Mouse (Mus musculus): ENCODE results near the gene Eml1. TPM values are rescaled to one million over a fixed set of nuclear protein-coding genes. Genes with fewer than 3 reads are reported as not detected.

The Eml1 gene
- polyA plus RNA-seq, 1 experiment from 2014 or later = 66.7 TPM

GRCm38 (mm10) chr12:108352371-108353136 lies 18.2 kb upstream of the Eml1 start:
- 11% methylated on average over 35 of the region's 35 CpGs for WGBS
- peak overlapping the region; percentile 57 for H3K9ac ChIP-seq (replicated peaks)
- H3K4me3 ChIP-seq (replicated peaks) = peak overlapping the region; percentile 28
- ATAC-seq = 0 out of 2 replicates have a peak, but pooled peaks have one; percentile 55
- peaks cover 11% of the 10 kb centered on the region for H3K4me1 ChIP-seq (replicated peaks)
- peak overlapping the region; percentile 50 for H3K4me2 ChIP-seq (replicated peaks)
- no peaks in the 10 kb centered on the region for H3K9me3 ChIP-seq
- no peak overlapping the region for H3K27ac ChIP-seq
- H3K36me3 ChIP-seq = peaks cover 4% of the 10 kb centered on the region; the same call in 1 of the 2 replicates
- peaks cover 38% of the 10 kb centered on the region for H3K27me3 ChIP-seq

GRCm38 (mm10) chr12:108354284-108354683 lies 16.5 kb upstream of the Eml1 start:
- no peak overlapping the region for H3K4me3 ChIP-seq (replicated peaks)
- WGBS = 71% methylated on average over 2 of the region's 2 CpGs
- H3K9ac ChIP-seq (replicated peaks) = no peak overlapping the region
- H3K9me3 ChIP-seq = no peaks in the 10 kb centered on the region
- ATAC-seq = no peak
- no peak overlapping the region for H3K4me2 ChIP-seq (replicated peaks)
- H3K27me3 ChIP-seq = peaks cover 38% of the 10 kb centered on the region
- peaks cover 4% of the 10 kb centered on the region; the same call in 1 of the 2 replicates for H3K36me3 ChIP-seq
- H3K27ac ChIP-seq = no peak overlapping the region
- peaks cover 11% of the 10 kb centered on the region for H3K4me1 ChIP-seq (replicated peaks)

- WGBS = 86% methylated on average over 1 of the region's 1 CpGs
- H3K4me1 ChIP-seq (replicated peaks) = peaks cover 11% of the 10 kb centered on the region
Observed at GRCm38 (mm10) chr12:108355271-108355670, 15.5 kb upstream of the Eml1 start.

GRCm38 (mm10) chr12:108355986-108356385 lies 14.8 kb upstream of the Eml1 start:
- no peak for ATAC-seq

More at GRCm38 (mm10) chr12:108355271-108355670, 15.5 kb upstream of the Eml1 start:
- H3K4me3 ChIP-seq (replicated peaks) = no peak overlapping the region
- peaks cover 35% of the 10 kb centered on the region for H3K27me3 ChIP-seq
- H3K27ac ChIP-seq = no peak overlapping the region
- H3K9ac ChIP-seq (replicated peaks) = no peak overlapping the region
- no peaks in the 10 kb centered on the region for H3K9me3 ChIP-seq
- H3K4me2 ChIP-seq (replicated peaks) = no peak overlapping the region
- ATAC-seq = no peak
- peaks cover 4% of the 10 kb centered on the region; the same call in 1 of the 2 replicates for H3K36me3 ChIP-seq

GRCm38 (mm10) chr12:108363796-108364195 lies 7.0 kb upstream of the Eml1 start:
- no peaks in the 10 kb centered on the region for H3K9me3 ChIP-seq
- H3K4me3 ChIP-seq (replicated peaks) = no peak overlapping the region
- H3K27me3 ChIP-seq = no peaks in the 10 kb centered on the region
- H3K4me2 ChIP-seq (replicated peaks) = no peak overlapping the region
- 5% methylated on average over 5 of the region's 5 CpGs for WGBS
- no peak overlapping the region for H3K27ac ChIP-seq
- H3K9ac ChIP-seq (replicated peaks) = no peak overlapping the region
- no peaks in the 10 kb centered on the region for H3K36me3 ChIP-seq
- ATAC-seq = peak; percentile 86
- peaks cover 7% of the 10 kb centered on the region; the same call in 1 of the 2 replicates for H3K4me1 ChIP-seq (replicated peaks)

More at GRCm38 (mm10) chr12:108355986-108356385, 14.8 kb upstream of the Eml1 start:
- no peak overlapping the region for H3K4me3 ChIP-seq (replicated peaks)
- no peak overlapping the region for H3K27ac ChIP-seq
- H3K9ac ChIP-seq (replicated peaks) = no peak overlapping the region
- peaks cover 32% of the 10 kb centered on the region for H3K27me3 ChIP-seq
- H3K36me3 ChIP-seq = peaks cover 4% of the 10 kb centered on the region; the same call in 1 of the 2 replicates
- H3K4me2 ChIP-seq (replicated peaks) = no peak overlapping the region
- H3K4me1 ChIP-seq (replicated peaks) = peaks cover 11% of the 10 kb centered on the region
- no peaks in the 10 kb centered on the region for H3K9me3 ChIP-seq

GRCm38 (mm10) chr12:108365340-108365739 lies 5.4 kb upstream of the Eml1 start:
- 24% methylated on average over 3 of the region's 3 CpGs for WGBS
- no peak overlapping the region for H3K9ac ChIP-seq (replicated peaks)
- H3K4me2 ChIP-seq (replicated peaks) = no peak overlapping the region
- no peak overlapping the region for H3K27ac ChIP-seq
- H3K36me3 ChIP-seq = no peaks in the 10 kb centered on the region
- ATAC-seq = no peak
- H3K4me1 ChIP-seq (replicated peaks) = peaks cover 7% of the 10 kb centered on the region; the same call in 1 of the 2 replicates
- no peak overlapping the region for H3K4me3 ChIP-seq (replicated peaks)
- no peaks in the 10 kb centered on the region for H3K9me3 ChIP-seq
- no peaks in the 10 kb centered on the region for H3K27me3 ChIP-seq

- Histone ChIP-seq H3K36me3 (no peaks in the 10 kb centered on the region), H3K9ac (replicated peaks) (no peak overlapping the region), H3K4me1 (replicated peaks) (peaks cover 7% of the 10 kb centered on the region; the same call in 1 of the 2 replicates), H3K27ac (no peak overlapping the region), H3K4me3 (replicated peaks) (no peak overlapping the region), H3K27me3 (no peaks in the 10 kb centered on the region), H3K4me2 (replicated peaks) (no peak overlapping the region), H3K9me3 (no peaks in the 10 kb centered on the region)
- WGBS = 86% methylated on average over 7 of the region's 7 CpGs
- ATAC-seq = no peak
Observed at GRCm38 (mm10) chr12:108365868-108366267, 4.9 kb upstream of the Eml1 start.

- ATAC-seq = no peak
- no peak overlapping the region for H3K27ac ChIP-seq
- 78% methylated on average over 2 of the region's 2 CpGs for WGBS
- H3K9me3 ChIP-seq = no peaks in the 10 kb centered on the region
- no peak overlapping the region for H3K4me2 ChIP-seq (replicated peaks)
- H3K4me1 ChIP-seq (replicated peaks) = peaks cover 7% of the 10 kb centered on the region
- H3K27me3 ChIP-seq = no peaks in the 10 kb centered on the region
- no peaks in the 10 kb centered on the region for H3K36me3 ChIP-seq
- H3K4me3 ChIP-seq (replicated peaks) = no peak overlapping the region
- H3K9ac ChIP-seq (replicated peaks) = no peak overlapping the region
Observed at GRCm38 (mm10) chr12:108367909-108368308, 2.8 kb upstream of the Eml1 start.

GRCm38 (mm10) chr12:108368921-108369320 lies 1.8 kb upstream of the Eml1 start:
- Histone ChIP-seq H3K4me3 (replicated peaks) (no peak overlapping the region), H3K36me3 (no peaks in the 10 kb centered on the region), H3K4me2 (replicated peaks) (no peak overlapping the region), H3K9me3 (no peaks in the 10 kb centered on the region), H3K27me3 (no peaks in the 10 kb centered on the region), H3K9ac (replicated peaks) (no peak overlapping the region), H3K4me1 (replicated peaks) (peaks cover 6% of the 10 kb centered on the region), H3K27ac (no peak overlapping the region)
- ATAC-seq = no peak
- 65% methylated on average over 5 of the region's 5 CpGs for WGBS

GRCm38 (mm10) chr12:108371429-108371765 lies 640 bp downstream of the Eml1 start:
- ATAC-seq = no peak
- Histone ChIP-seq H3K4me1 (replicated peaks) (no peaks in the 10 kb centered on the region; the same call in 1 of the 2 replicates), H3K9ac (replicated peaks) (no peak overlapping the region), H3K36me3 (no peaks in the 10 kb centered on the region), H3K9me3 (no peaks in the 10 kb centered on the region), H3K4me2 (replicated peaks) (no peak overlapping the region), H3K27ac (no peak overlapping the region), H3K27me3 (no peaks in the 10 kb centered on the region), H3K4me3 (replicated peaks) (no peak overlapping the region)
- WGBS = 71% methylated on average over 6 of the region's 6 CpGs

GRCm38 (mm10) chr12:108372241-108372640 lies 1.5 kb downstream of the Eml1 start:
- H3K36me3 ChIP-seq = no peaks in the 10 kb centered on the region
- 77% methylated on average over 17 of the region's 17 CpGs for WGBS
- H3K4me1 ChIP-seq (replicated peaks) = no peaks in the 10 kb centered on the region; the same call in 1 of the 2 replicates
- H3K9ac ChIP-seq (replicated peaks) = no peak overlapping the region
- no peaks in the 10 kb centered on the region for H3K27me3 ChIP-seq
- no peak overlapping the region for H3K4me3 ChIP-seq (replicated peaks)
- H3K9me3 ChIP-seq = no peaks in the 10 kb centered on the region
- no peak overlapping the region for H3K27ac ChIP-seq
- no peak overlapping the region for H3K4me2 ChIP-seq (replicated peaks)
- no peak for ATAC-seq

- ATAC-seq = no peak
- Histone ChIP-seq H3K9ac (replicated peaks) (no peak overlapping the region), H3K27ac (no peak overlapping the region), H3K9me3 (no peaks in the 10 kb centered on the region), H3K36me3 (no peaks in the 10 kb centered on the region), H3K27me3 (no peaks in the 10 kb centered on the region), H3K4me2 (replicated peaks) (no peak overlapping the region), H3K4me1 (replicated peaks) (no peaks in the 10 kb centered on the region; the same call in 1 of the 2 replicates), H3K4me3 (replicated peaks) (no peak overlapping the region)
- 84% methylated on average over 9 of the region's 9 CpGs for WGBS
Observed at GRCm38 (mm10) chr12:108373611-108374010, 2.9 kb downstream of the Eml1 start.
